Mouse (Mus musculus) urinary bladder, adult 18-20 months (tissue): ENCODE measurements around the gene Gm17124.
"Not testable (repeated sequence)": the region's sequence is repeated elsewhere in the genome, so short reads cannot be mapped to it uniquely, and the experiment has no call there.

ENCODE experiments used
- DNase-seq, 2 experiments: peaks; one replicate each; pipeline ENCODE4 v3.0.0; 2022; ENCODE audit warnings: low spot score in 2 of 2, mixed read lengths in 2 of 2

Gene Gm17124

DNA sequence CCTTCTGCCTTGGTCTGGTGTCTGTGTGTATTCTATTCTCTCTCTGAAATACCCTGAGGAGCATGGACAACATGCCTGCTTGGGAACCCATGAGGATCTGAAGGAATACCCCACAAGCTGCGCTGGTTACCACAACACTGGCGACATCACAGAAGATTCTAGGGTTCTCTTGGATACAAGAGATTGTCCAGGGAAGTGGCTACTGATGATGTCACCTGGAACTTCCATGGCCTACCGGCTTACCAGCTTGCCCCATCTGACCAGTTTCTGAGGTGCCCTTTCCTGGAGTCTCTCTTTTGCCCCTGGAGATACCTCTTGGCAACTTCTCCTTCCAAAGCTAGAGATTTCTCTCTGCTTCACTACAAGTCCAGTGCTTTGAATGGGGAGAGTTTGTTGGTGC, at the start of gene Gm17124:
TSS of gene Gm17124 (minus strand) at position 101 of the 400 bp plus-strand sequence.
- DNase-seq, result not testable (repeated sequence)

DNA sequence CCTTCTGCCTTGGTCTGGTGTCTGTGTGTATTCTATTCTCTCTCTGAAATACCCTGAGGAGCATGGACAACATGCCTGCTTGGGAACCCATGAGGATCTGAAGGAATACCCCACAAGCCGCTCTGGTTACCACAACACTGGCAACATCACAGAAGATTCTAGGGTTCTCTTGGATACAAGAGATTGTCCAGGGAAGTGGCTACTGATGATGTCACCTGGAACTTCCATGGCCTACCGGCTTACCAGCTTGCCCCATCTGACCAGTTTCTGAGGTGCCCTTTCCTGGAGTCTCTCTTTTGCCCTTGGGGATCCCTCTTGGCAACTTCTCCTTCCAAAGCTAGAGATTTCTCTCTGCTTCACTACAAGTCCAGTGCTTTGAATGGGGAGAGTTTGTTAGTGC, 42.1 kb upstream of the Gm17124 start, which contains the start of gene Gm3633:
TSS of gene Gm3633 (minus strand) at position 101 of the 400 bp plus-strand sequence.
- not testable (repeated sequence) for DNase-seq
